Comparison of ENCODE assay signal across 23 mouse cellular contexts in the genomic region with DNA sequence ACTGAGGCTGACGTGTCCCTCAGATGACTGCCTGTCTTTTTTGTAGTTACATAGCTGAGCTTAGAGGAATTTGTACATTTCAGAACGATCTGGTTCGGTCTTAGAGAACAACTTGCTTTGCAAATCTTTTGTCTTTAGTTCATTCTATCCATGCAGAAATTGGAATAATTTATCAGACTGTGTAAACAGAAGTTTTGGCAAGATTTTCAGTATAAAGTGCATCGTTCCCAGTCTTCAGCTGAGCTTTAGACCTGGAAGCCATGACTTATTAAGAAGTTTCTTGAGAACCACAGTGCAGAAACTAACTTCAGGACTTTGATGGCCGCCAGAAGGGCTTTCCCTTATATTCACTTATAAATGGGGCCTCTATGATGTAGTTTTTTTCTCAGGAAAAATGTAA.
DNase-seq lines count a peak whose midpoint lies in the region; ATAC-seq and TF ChIP-seq lines count a peak whose summit lies in the region.
"Had no signal": no experiment of that assay in that cellular context is flagged by ENCODE, and none has a peak within 500 bp of the region (broad histone marks: within the 10 kb centered on the region; RNA-seq: fewer than 3 reads in every experiment).

No protein-coding gene starts in this region.

- H3K36me3 ChIP-seq in liver, adult 2 months (ENCODE audit: control insufficient read depth, insufficient read depth, low read length) = no peaks in the 10 kb centered on the region
- 0 out of 2 replicates have a peak, but pooled peaks cover 11% of the 10 kb centered on the region for H3K36me3 ChIP-seq in liver, embryonic 12.5 days
- no peaks in the 10 kb centered on the region for H3K36me3 ChIP-seq in stomach, embryonic 14.5 days (ENCODE audit: control insufficient read depth, insufficient read depth, low read length)
- no peaks in the 10 kb centered on the region for H3K36me3 ChIP-seq in stomach, postnatal 0 days (ENCODE audit: control insufficient read depth, insufficient read depth, low read length)
- no peaks in the 10 kb centered on the region for H3K36me3 ChIP-seq in stomach, embryonic 16.5 days (ENCODE audit: control insufficient read depth, insufficient read depth, low read length)
- no peaks in the 10 kb centered on the region for H3K36me3 ChIP-seq in forebrain, postnatal 0 days (ENCODE audit: insufficient read depth)
- H3K36me3 ChIP-seq: embryonic facial prominence, embryonic 10.5 days; embryonic facial prominence, embryonic 12.5 days; forebrain, embryonic 10.5 days; forebrain, embryonic 12.5 days had no signal

- H3K79me2 ChIP-seq in liver, adult 2 months (ENCODE audit: control insufficient read depth, insufficient read depth, low read length) = peaks cover 40% of the 10 kb centered on the region

- no peak overlapping the region for H3K4me3 ChIP-seq in liver, adult 2 months (ENCODE audit: insufficient read depth, low read depth, low read length)
- H3K4me3 ChIP-seq in liver, embryonic 12.5 days = no peak overlapping the region
- no peak overlapping the region for H3K4me3 ChIP-seq in stomach, embryonic 14.5 days (ENCODE audit: low read depth, low read length)
- no peak overlapping the region for H3K4me3 ChIP-seq in stomach, postnatal 0 days (ENCODE audit: low read depth, low read length)
- H3K4me3 ChIP-seq in embryonic fibroblast, embryonic 13.5 days (ENCODE audit: insufficient read depth, low read length) = no peak overlapping the region
- H3K4me3 ChIP-seq in stomach, embryonic 16.5 days (replicated peaks; ENCODE audit: low read length) = no peak overlapping the region
- H3K4me3 ChIP-seq in forebrain, postnatal 0 days (ENCODE audit: low read depth, low read length) = no peak overlapping the region
- H3K4me3 ChIP-seq: embryonic facial prominence, embryonic 10.5 days; embryonic facial prominence, embryonic 12.5 days; erythroblast, embryonic 14.5 days; forebrain, embryonic 10.5 days; forebrain, embryonic 12.5 days had no signal

- no peak for ATAC-seq in liver, embryonic 12.5 days
- ATAC-seq in stomach, embryonic 14.5 days (ENCODE audit: insufficient number of reproducible peaks, insufficient read depth, low FRiP score, low read depth) = 0 out of 2 replicates have a peak, but pooled peaks have one; percentile 33
- ATAC-seq in stomach, postnatal 0 days (ENCODE audit: low FRiP score, low TSS enrichment) = no peak
- ATAC-seq in stomach, embryonic 16.5 days (ENCODE audit: insufficient read depth, low FRiP score) = peak; percentile 60; the same call in 1 of the 2 replicates
- ATAC-seq in forebrain, postnatal 0 days = no peak
- ATAC-seq: forebrain, embryonic 14.5 days; forebrain, embryonic 16.5 days had no signal

- TF ChIP-seq EP300 in stomach, postnatal 0 days (optimal IDR thresholded peaks at IDR 0.05) = no peak

- peak; percentile 73 for DNase-seq in liver, adult 2 months (ENCODE audit: extremely low read depth, low read depth, low spot score)
- no peak for DNase-seq in stomach, postnatal 0 days (ENCODE audit: low spot score)
- DNase-seq in left cerebral cortex, adult 9 months (ENCODE audit: low spot score in 2 of 2) = no peak
- DNase-seq in forebrain, postnatal 0 days = no peak
- DNase-seq: adrenal gland, adult 8-10 months; adrenal gland, postnatal 14 days; adrenal gland, postnatal 36 days; cerebellum, adult 11-12 months; cerebellum, adult 2 months; cerebellum, adult 9-10 months; cerebellum, postnatal 10 days; cerebellum, postnatal 25 days had no signal

- H3K27ac ChIP-seq in liver, adult 2 months (replicated peaks; ENCODE audit: insufficient read depth, low read depth, low read length) = no peak overlapping the region
- H3K27ac ChIP-seq in liver, embryonic 12.5 days = no peak overlapping the region
- H3K27ac ChIP-seq in stomach, embryonic 14.5 days (ENCODE audit: low read length) = no peak overlapping the region; the same call in 1 of the 2 replicates
- H3K27ac ChIP-seq in stomach, postnatal 0 days (replicated peaks) = no peak overlapping the region
- peak overlapping the region; percentile 48; the same call in 1 of the 2 replicates for H3K27ac ChIP-seq in embryonic fibroblast, embryonic 13.5 days (ENCODE audit: insufficient read depth, low read length)
- H3K27ac ChIP-seq in stomach, embryonic 16.5 days (ENCODE audit: low read length) = no peak overlapping the region
- H3K27ac ChIP-seq in forebrain, postnatal 0 days (ENCODE audit: low read depth, low read length) = no peak overlapping the region
- H3K27ac ChIP-seq: embryonic facial prominence, embryonic 10.5 days; embryonic facial prominence, embryonic 12.5 days; forebrain, embryonic 10.5 days; forebrain, embryonic 12.5 days had no signal

- no peaks in the 10 kb centered on the region for H3K27me3 ChIP-seq in liver, adult 2 months (ENCODE audit: control insufficient read depth, insufficient read depth, low read length)
- H3K27me3 ChIP-seq in liver, embryonic 12.5 days (replicated peaks) = no peaks in the 10 kb centered on the region
- H3K27me3 ChIP-seq in stomach, embryonic 14.5 days (ENCODE audit: control insufficient read depth, insufficient read depth, low read length) = no peaks in the 10 kb centered on the region
- H3K27me3 ChIP-seq in stomach, postnatal 0 days (ENCODE audit: control insufficient read depth, insufficient read depth, low read length) = no peaks in the 10 kb centered on the region
- H3K27me3 ChIP-seq in stomach, embryonic 16.5 days (ENCODE audit: control insufficient read depth, insufficient read depth, low read length) = no peaks in the 10 kb centered on the region
- no peaks in the 10 kb centered on the region for H3K27me3 ChIP-seq in forebrain, postnatal 0 days (ENCODE audit: insufficient read depth, low read length)
- H3K27me3 ChIP-seq: embryonic facial prominence, embryonic 12.5 days; forebrain, embryonic 12.5 days had no signal

- no peaks in the 10 kb centered on the region for H3K9me3 ChIP-seq in liver, embryonic 12.5 days (replicated peaks)
- no peaks in the 10 kb centered on the region for H3K9me3 ChIP-seq in stomach, embryonic 14.5 days (ENCODE audit: control insufficient read depth, low read depth, low read length)
- H3K9me3 ChIP-seq in stomach, postnatal 0 days (ENCODE audit: control insufficient read depth, low read length) = no peaks in the 10 kb centered on the region
- no peaks in the 10 kb centered on the region for H3K9me3 ChIP-seq in stomach, embryonic 16.5 days (replicated peaks; ENCODE audit: control insufficient read depth, low read length)
- no peaks in the 10 kb centered on the region for H3K9me3 ChIP-seq in forebrain, postnatal 0 days (ENCODE audit: low read length)
- H3K9me3 ChIP-seq: embryonic facial prominence, embryonic 10.5 days; embryonic facial prominence, embryonic 12.5 days; forebrain, embryonic 10.5 days; forebrain, embryonic 12.5 days had no signal

- no peak for TF ChIP-seq CTCF in liver, adult 2 months (IDR thresholded peaks at IDR 0.05; ENCODE audit: low read depth, low read length)
- no peak for TF ChIP-seq CTCF in stomach, postnatal 0 days (IDR thresholded peaks at IDR 0.05; ENCODE audit: low read depth)
- TF ChIP-seq CTCF in embryonic fibroblast, embryonic 13.5 days (IDR thresholded peaks at IDR 0.05; ENCODE audit: borderline replicate concordance, insufficient read depth, low read length) = no peak
- no peak for TF ChIP-seq CTCF in forebrain, postnatal 0 days (IDR thresholded peaks at IDR 0.05; ENCODE audit: low read depth)

- WGBS in liver, adult 2 months = 55% methylated on average over 5 of the region's 5 CpGs
- 83% methylated on average over 5 of the region's 5 CpGs for WGBS in liver, embryonic 12.5 days (ENCODE audit: insufficient replicate concordance)
- WGBS in stomach, embryonic 14.5 days = 44% methylated on average over 5 of the region's 5 CpGs
- 32% methylated on average over 5 of the region's 5 CpGs for WGBS in stomach, postnatal 0 days
- WGBS in stomach, embryonic 16.5 days = 48% methylated on average over 5 of the region's 5 CpGs
- 65% methylated on average over 5 of the region's 5 CpGs for WGBS in forebrain, postnatal 0 days

- TF ChIP-seq POLR2A in liver, adult 2 months (IDR thresholded peaks at IDR 0.05; ENCODE audit: extremely low read depth, insufficient read depth, low read length) = no peak
- no peak for TF ChIP-seq POLR2A in embryonic fibroblast, embryonic 13.5 days (IDR thresholded peaks at IDR 0.05; ENCODE audit: low read depth, low read length)

- peaks cover 7% of the 10 kb centered on the region for H3K4me1 ChIP-seq in liver, adult 2 months (ENCODE audit: control insufficient read depth, insufficient read depth, low read length)
- peaks cover 59% of the 10 kb centered on the region for H3K4me1 ChIP-seq in liver, embryonic 12.5 days
- H3K4me1 ChIP-seq in stomach, embryonic 14.5 days (ENCODE audit: control insufficient read depth, insufficient read depth, low read length) = peaks cover 16% of the 10 kb centered on the region; the same call in 1 of the 2 replicates
- H3K4me1 ChIP-seq in stomach, postnatal 0 days (replicated peaks; ENCODE audit: control insufficient read depth, insufficient read depth) = peaks cover 9% of the 10 kb centered on the region
- H3K4me1 ChIP-seq in embryonic fibroblast, embryonic 13.5 days (ENCODE audit: control insufficient read depth, insufficient read depth, low read length) = peaks cover 17% of the 10 kb centered on the region
- peaks cover 15% of the 10 kb centered on the region for H3K4me1 ChIP-seq in stomach, embryonic 16.5 days (ENCODE audit: control insufficient read depth, insufficient read depth, low read length)
- H3K4me1 ChIP-seq in forebrain, postnatal 0 days (ENCODE audit: insufficient read depth) = no peaks in the 10 kb centered on the region

- H3K4me2 ChIP-seq in liver, embryonic 12.5 days = no peak overlapping the region
- no peak overlapping the region for H3K4me2 ChIP-seq in stomach, embryonic 14.5 days (replicated peaks; ENCODE audit: low read depth, low read length)
- H3K4me2 ChIP-seq in stomach, postnatal 0 days (replicated peaks; ENCODE audit: low read depth) = no peak overlapping the region
- no peak overlapping the region for H3K4me2 ChIP-seq in stomach, embryonic 16.5 days (ENCODE audit: low read depth, low read length)
- H3K4me2 ChIP-seq in forebrain, postnatal 0 days (ENCODE audit: low read depth) = no peak overlapping the region
- H3K4me2 ChIP-seq: embryonic facial prominence, embryonic 12.5 days; forebrain, embryonic 12.5 days had no signal

- H3K9ac ChIP-seq in liver, adult 2 months (ENCODE audit: low read depth, low read length) = no peak overlapping the region
- no peak overlapping the region for H3K9ac ChIP-seq in liver, embryonic 12.5 days
- no peak overlapping the region for H3K9ac ChIP-seq in stomach, embryonic 14.5 days (replicated peaks; ENCODE audit: low read depth, low read length)
- no peak overlapping the region for H3K9ac ChIP-seq in stomach, postnatal 0 days (ENCODE audit: low read length)
- H3K9ac ChIP-seq in stomach, embryonic 16.5 days (ENCODE audit: low read length) = no peak overlapping the region
- no peak overlapping the region for H3K9ac ChIP-seq in forebrain, postnatal 0 days
- H3K9ac ChIP-seq: embryonic facial prominence, embryonic 12.5 days; forebrain, embryonic 12.5 days had no signal

Comparison
In these comparisons a context has a peak if more than half of its experiments do, and no peak if none do; other contexts are left out.
1. ATAC-seq: peak in stomach, embryonic 14.5 days (single experiment) and stomach, embryonic 16.5 days (single experiment); none in liver, embryonic 12.5 days (single experiment), stomach, postnatal 0 days (single experiment) and forebrain, postnatal 0 days (single experiment).